Mouse (Mus musculus) limb, embryonic 11.5 days (tissue): ENCODE measurements around the gene Angptl2. TPM values are rescaled to one million over a fixed set of nuclear protein-coding genes. Genes with fewer than 3 reads are reported as not detected.

Source experiments
- ATAC-seq: fragments of 200-750 bp; cut with Nextera tagmentation; 2 replicates; pipeline ENCODE4 v1.8.0; 2017; ENCODE audit warnings: low read depth; ENCODE audit not compliant: insufficient number of reproducible peaks, low FRiP score, low TSS enrichment
- DNase-seq: peaks from one replicate; pipeline ENCODE4 v3.0.0-alpha.2; 2015; ENCODE audit warnings: low spot score
- H3K27ac ChIP-seq: fragments of 300-500 bp; sonication (generic); replicated peaks from 2 replicates; pipeline ENCODE4 v1.5.1; 2014; ENCODE audit warnings: low read depth, mild to moderate bottlenecking, low read length
- H3K27me3 ChIP-seq: fragments of 300-500 bp; sonication (generic); 2 replicates; pipeline ENCODE4 v1.6.1; 2014; ENCODE audit warnings: mild to moderate bottlenecking, low read length, mixed read lengths; ENCODE audit not compliant: control insufficient read depth, insufficient read depth
- H3K36me3 ChIP-seq: fragments of 300-500 bp; sonication (generic); 2 replicates; pipeline ENCODE4 v1.6.1; 2014; ENCODE audit warnings: mild to moderate bottlenecking, low read length, moderate library complexity, mixed read lengths; ENCODE audit not compliant: control insufficient read depth, insufficient read depth
- H3K4me1 ChIP-seq: fragments of 300-500 bp; sonication (generic); 2 replicates; pipeline ENCODE4 v1.6.1; 2014; ENCODE audit warnings: low read length, mixed read lengths; ENCODE audit not compliant: control insufficient read depth, insufficient read depth
- H3K4me2 ChIP-seq: fragments of 300-500 bp; sonication (generic); 2 replicates; pipeline ENCODE4 v1.6.1; 2014; ENCODE audit warnings: low read depth, mild to moderate bottlenecking, moderate library complexity; ENCODE audit not compliant: severe bottlenecking
- H3K4me3 ChIP-seq: fragments of 300-500 bp; sonication (generic); 2 replicates; pipeline ENCODE4 v1.5.1; 2014; ENCODE audit warnings: low read depth, low read length
- H3K9ac ChIP-seq: fragments of 300-500 bp; sonication (generic); 2 replicates; pipeline ENCODE4 v1.6.1; 2014; ENCODE audit warnings: mild to moderate bottlenecking, low read length
- H3K9me3 ChIP-seq: fragments of 300-500 bp; sonication (generic); 2 replicates; pipeline ENCODE4 v1.6.1; 2016; ENCODE audit warnings: low read length; ENCODE audit not compliant: control insufficient read depth
- WGBS: fragments of 180-500 bp; shearing (Covaris S2); extraction: QIAGEN DNeasy Blood & Tissue Kit; methylation state at CpG from one replicate; pipeline ENCODE4 v1.1.7; 2014; 5-methylcytosine and 5-hydroxymethylcytosine counted together
- polyA plus RNA-seq: library from polyadenylated mRNA; unstranded; fragments of >200 nt; fragmentation: Nextera tagmentation; extraction: Ambion mirVana; gene quantifications from 2 replicates; pipeline ENCODE4 v1.2.1, GENCODE M21; 2014

The Angptl2 gene
- polyA plus RNA-seq, 1 experiment from 2014 or later = 48.8 TPM

GRCm38 (mm10) chr2:33261475-33261874, 45.6 kb downstream of the Angptl2 start:
- 91% methylated on average over 3 of the region's 3 CpGs for WGBS
- H3K4me3 ChIP-seq = no peak overlapping the region
- ATAC-seq (no peak), DNase-seq (no peak)
- H3K9me3 ChIP-seq = no peaks in the 10 kb centered on the region
- H3K4me1 ChIP-seq = no peaks in the 10 kb centered on the region
- no peak overlapping the region for H3K27ac ChIP-seq
- no peaks in the 10 kb centered on the region for H3K36me3 ChIP-seq
- no peak overlapping the region for H3K9ac ChIP-seq
- no peak overlapping the region for H3K4me2 ChIP-seq
- no peaks in the 10 kb centered on the region for H3K27me3 ChIP-seq

- Histone ChIP-seq H3K36me3 (no peaks in the 10 kb centered on the region), H3K27me3 (no peaks in the 10 kb centered on the region), H3K27ac (no peak overlapping the region), H3K4me3 (no peak overlapping the region), H3K4me1 (no peaks in the 10 kb centered on the region), H3K9ac (no peak overlapping the region), H3K9me3 (no peaks in the 10 kb centered on the region), H3K4me2 (no peak overlapping the region)
- ATAC-seq (no peak), DNase-seq (no peak)
- WGBS = 84% methylated on average over 3 of the region's 3 CpGs
Observed at GRCm38 (mm10) chr2:33265793-33266192, 49.9 kb downstream of the Angptl2 start.

- H3K4me1 ChIP-seq = no peaks in the 10 kb centered on the region
- WGBS = 71% methylated on average over 1 of the region's 1 CpGs
- H3K36me3 ChIP-seq = no peaks in the 10 kb centered on the region
- no peak overlapping the region for H3K4me2 ChIP-seq
- no peak overlapping the region for H3K9ac ChIP-seq
- no peaks in the 10 kb centered on the region for H3K27me3 ChIP-seq
- no peaks in the 10 kb centered on the region for H3K9me3 ChIP-seq
- DNase-seq (no peak), ATAC-seq (no peak)
- no peak overlapping the region for H3K4me3 ChIP-seq
- no peak overlapping the region for H3K27ac ChIP-seq
Observed at GRCm38 (mm10) chr2:33267075-33267474, 51.2 kb downstream of the Angptl2 start.

GRCm38 (mm10) chr2:33268384-33269131, 52.7 kb downstream of the Angptl2 start:
- Histone ChIP-seq H3K4me2 (no peak overlapping the region), H3K4me1 (no peaks in the 10 kb centered on the region), H3K4me3 (no peak overlapping the region), H3K36me3 (no peaks in the 10 kb centered on the region), H3K9me3 (no peaks in the 10 kb centered on the region), H3K9ac (no peak overlapping the region), H3K27me3 (no peaks in the 10 kb centered on the region), H3K27ac (no peak overlapping the region)
- DNase-seq (no peak), ATAC-seq (no peak)
- 75% methylated on average over 6 of the region's 6 CpGs for WGBS

GRCm38 (mm10) chr2:33269132-33269493, 53.2 kb downstream of the Angptl2 start:
- no peak overlapping the region for H3K4me2 ChIP-seq
- no peak overlapping the region for H3K27ac ChIP-seq
- H3K4me3 ChIP-seq = no peak overlapping the region
- no peak for ATAC-seq
- no peaks in the 10 kb centered on the region for H3K36me3 ChIP-seq
- H3K9ac ChIP-seq = no peak overlapping the region
- no peaks in the 10 kb centered on the region for H3K27me3 ChIP-seq
- WGBS = 91% methylated on average over 2 of the region's 2 CpGs
- H3K4me1 ChIP-seq = no peaks in the 10 kb centered on the region
- no peak for DNase-seq
- no peaks in the 10 kb centered on the region for H3K9me3 ChIP-seq

GRCm38 (mm10) chr2:33270569-33270968, 54.7 kb downstream of the Angptl2 start:
- DNase-seq = no peak
- ATAC-seq = no peak
- 91% methylated on average over 2 of the region's 2 CpGs for WGBS

GRCm38 (mm10) chr2:33271511-33271910, 55.6 kb downstream of the Angptl2 start:
- Histone ChIP-seq H3K4me3 (no peak overlapping the region), H3K36me3 (no peaks in the 10 kb centered on the region), H3K4me1 (no peaks in the 10 kb centered on the region), H3K27me3 (no peaks in the 10 kb centered on the region), H3K27ac (no peak overlapping the region), H3K4me2 (no peak overlapping the region), H3K9ac (no peak overlapping the region), H3K9me3 (no peaks in the 10 kb centered on the region)
- ATAC-seq (no peak), DNase-seq (no peak)
- WGBS = 85% methylated on average over 1 of the region's 1 CpGs

More at GRCm38 (mm10) chr2:33270569-33270968, 54.7 kb downstream of the Angptl2 start:
- Histone ChIP-seq H3K36me3 (no peaks in the 10 kb centered on the region), H3K4me3 (no peak overlapping the region), H3K4me1 (no peaks in the 10 kb centered on the region), H3K27ac (no peak overlapping the region), H3K9ac (no peak overlapping the region), H3K9me3 (no peaks in the 10 kb centered on the region), H3K27me3 (no peaks in the 10 kb centered on the region), H3K4me2 (no peak overlapping the region)

GRCm38 (mm10) chr2:33272665-33273439, 57.0 kb downstream of the Angptl2 start:
- 72% methylated on average over 4 of the region's 4 CpGs for WGBS
- no peak overlapping the region for H3K4me3 ChIP-seq
- H3K9ac ChIP-seq = no peak overlapping the region
- no peaks in the 10 kb centered on the region for H3K9me3 ChIP-seq
- no peak overlapping the region for H3K27ac ChIP-seq
- no peak overlapping the region for H3K4me2 ChIP-seq
- no peaks in the 10 kb centered on the region for H3K27me3 ChIP-seq
- no peaks in the 10 kb centered on the region for H3K36me3 ChIP-seq
- ATAC-seq (no peak), DNase-seq (no peak)
- no peaks in the 10 kb centered on the region for H3K4me1 ChIP-seq
